Mouse (Mus musculus) E14TG2a.4 (cell line): ENCODE measurements around the gene Efcc1.

ENCODE experiments used
- CTCF ChIP-seq: conservative IDR thresholded peaks from 2 replicates; pipeline ENCODE4 v1.5.1; 2014; ENCODE audit warnings: low read length
- POU5F1 ChIP-seq: IDR thresholded peaks from 2 replicates; pipeline ENCODE4 v1.6.1; 2014; ENCODE audit warnings: low read length, borderline replicate concordance

GRCm38 (mm10) chr6:87774466-87774865, 43.8 kb downstream of the Efcc1 start:
- no peak for TF ChIP-seq CTCF
- no peak for TF ChIP-seq POU5F1
